Mouse (Mus musculus) embryonic fibroblast, embryonic 13.5 days (primary cell): ENCODE measurements around the gene Zcchc17.

Experiments used
- CTCF ChIP-seq: IDR thresholded peaks from 2 replicates; pipeline ENCODE4 v1.5.1; 2011; ENCODE audit warnings: mild to moderate bottlenecking, control low read depth, low read length, moderate library complexity, borderline replicate concordance; ENCODE audit not compliant: insufficient read depth
- POLR2A ChIP-seq: IDR thresholded peaks from 2 replicates; pipeline ENCODE4 v1.6.1; 2011; ENCODE audit warnings: low read depth, mild to moderate bottlenecking, control low read depth, low read length, moderate library complexity

GRCm38 (mm10) chr4:130270089-130270488, 89.7 kb downstream of the Zcchc17 start:
- TF ChIP-seq CTCF = no peak
- no peak for TF ChIP-seq POLR2A
